Mouse (Mus musculus) induced T-regulatory cell, adult 2 months (primary cell): Measurements from ENCODE around the gene Fam207a.

Experiments
- DNase-seq: peaks from one replicate; pipeline ENCODE4 v3.0.0-alpha.2; 2012; ENCODE audit warnings: low read depth

The Fam207a gene

DNA sequence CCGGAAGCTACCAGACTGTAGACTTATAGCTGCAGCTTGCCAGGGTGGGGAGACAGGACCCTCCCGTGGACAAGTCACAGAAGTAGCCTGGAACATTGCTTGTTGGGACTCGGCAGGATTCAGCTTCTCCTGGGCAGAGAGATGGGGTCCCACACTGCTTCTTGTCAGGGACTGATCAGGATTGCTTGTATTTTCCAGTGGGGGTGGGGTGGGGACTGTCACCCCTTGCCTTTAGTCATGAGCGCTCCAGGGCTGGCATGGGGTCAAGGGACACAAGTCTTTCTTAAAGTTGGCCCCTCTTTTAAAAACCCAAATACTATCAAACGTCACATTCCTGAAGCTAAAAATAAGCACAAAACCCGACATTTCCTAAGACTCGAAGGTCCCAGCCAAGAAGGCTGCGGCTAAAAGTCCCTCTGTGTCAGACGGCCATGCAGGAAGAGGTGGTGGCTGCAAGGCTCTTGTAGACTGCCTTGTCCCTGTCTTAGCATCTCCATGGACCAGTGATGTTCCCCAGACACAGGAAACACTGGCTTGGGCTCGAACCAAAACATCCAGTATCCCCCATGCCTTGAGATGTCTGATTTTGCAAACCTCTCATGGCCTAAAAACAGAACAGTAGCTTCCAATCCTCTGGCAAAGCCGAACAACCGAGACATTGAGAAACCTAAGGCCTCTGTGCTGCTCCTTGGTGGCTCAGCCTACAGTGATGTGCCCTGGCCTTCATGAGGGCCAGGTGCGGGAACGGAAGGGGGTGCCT is 60.2 kb downstream of the Fam207a start:
- DNase-seq, result no peak

DNA sequence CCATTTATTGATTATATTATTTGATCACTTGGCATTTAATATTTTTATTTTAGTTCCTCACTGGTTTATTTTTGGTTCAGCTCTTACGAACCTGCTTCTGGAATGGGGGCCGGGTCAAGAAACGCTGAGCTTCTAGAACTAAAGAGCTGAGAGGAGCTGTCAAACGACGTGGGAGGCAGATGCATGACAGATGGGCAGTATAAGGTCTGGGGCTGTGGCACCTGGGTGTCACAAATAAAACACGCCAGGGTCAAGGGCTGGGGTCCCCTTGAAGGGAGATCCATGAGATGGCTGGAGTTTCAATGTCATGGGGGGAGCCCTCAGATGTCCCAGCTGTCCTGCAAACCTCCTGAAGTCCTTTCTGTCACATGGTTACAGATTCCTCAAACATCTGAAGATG is 60.8 kb downstream of the Fam207a start:
- no peak for DNase-seq

DNA sequence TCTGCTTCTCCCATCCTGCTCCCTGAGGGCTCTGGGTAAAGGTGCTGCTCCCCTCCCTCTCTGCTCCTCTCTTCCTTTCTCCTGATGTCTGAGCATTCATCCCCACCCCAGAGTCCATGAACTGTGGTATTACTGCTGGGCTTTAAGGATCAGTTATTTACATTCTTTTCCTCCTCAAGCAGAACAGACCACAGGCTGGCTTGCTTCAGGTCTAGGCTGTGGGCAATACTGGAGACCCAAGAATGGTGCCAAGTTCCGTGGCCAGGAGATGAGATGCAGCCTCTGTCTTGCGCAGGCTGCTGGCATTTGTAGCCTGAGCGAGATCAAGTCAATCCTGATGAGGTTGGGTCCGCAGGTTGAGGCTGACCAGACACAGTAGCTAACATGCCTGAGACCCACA is 63.8 kb downstream of the Fam207a start:
- no peak for DNase-seq

DNA sequence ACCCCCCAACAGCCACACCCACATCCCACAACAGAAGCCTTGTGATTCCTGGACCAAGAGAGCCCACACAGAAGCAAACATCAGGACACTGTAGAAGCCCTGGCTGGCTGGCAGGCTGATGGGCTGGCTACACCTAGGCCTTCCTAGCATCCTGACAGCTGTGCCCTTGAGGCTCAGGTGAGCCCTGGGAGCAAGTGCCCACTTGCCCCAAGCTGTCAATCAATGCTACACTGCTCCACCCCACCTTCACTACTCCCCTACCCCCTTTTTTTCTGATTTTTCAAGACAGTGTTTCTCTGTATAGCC is 65.5 kb downstream of the Fam207a start:
- DNase-seq, result no peak

DNA sequence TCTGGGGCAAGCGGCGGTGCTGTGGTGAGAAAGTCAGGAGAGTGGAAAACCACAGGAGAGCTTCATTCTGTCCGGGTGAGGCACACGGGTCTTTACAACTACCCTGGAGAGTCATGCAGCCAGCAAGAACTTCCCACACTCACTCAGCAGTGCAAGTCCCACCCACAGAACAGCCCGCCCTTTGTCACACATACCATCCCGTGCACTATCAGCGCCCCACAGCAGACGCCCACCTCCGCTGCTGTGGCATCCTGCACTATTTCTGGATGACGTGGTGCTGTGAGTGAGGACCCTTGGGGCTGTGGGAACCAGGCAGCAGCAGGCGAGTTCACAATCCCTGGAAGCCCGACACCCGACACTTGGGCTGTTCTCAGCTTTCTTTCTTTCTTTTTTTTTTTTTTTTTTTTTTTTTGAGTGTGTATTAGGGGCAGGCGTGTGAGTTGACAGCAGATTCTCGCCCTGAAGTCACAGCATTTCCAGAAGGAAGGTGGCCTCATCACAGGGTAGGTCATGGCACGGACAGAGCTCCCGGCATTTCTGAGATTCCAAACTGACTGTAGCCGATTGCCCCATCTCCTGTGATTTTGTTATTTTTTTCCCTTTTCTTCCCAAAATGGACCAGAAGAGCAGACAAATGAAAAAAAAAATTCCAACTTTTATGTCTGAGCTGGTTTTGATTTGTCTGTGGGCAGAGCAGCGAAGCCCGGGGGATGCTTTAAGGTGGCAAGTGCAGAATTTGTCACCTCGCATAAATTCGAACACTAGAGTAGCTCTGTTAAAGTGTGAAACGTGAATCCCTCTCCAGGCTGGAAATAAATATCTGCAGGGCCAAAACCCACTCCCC is 66.0 kb downstream of the Fam207a start:
- no peak for DNase-seq

DNA sequence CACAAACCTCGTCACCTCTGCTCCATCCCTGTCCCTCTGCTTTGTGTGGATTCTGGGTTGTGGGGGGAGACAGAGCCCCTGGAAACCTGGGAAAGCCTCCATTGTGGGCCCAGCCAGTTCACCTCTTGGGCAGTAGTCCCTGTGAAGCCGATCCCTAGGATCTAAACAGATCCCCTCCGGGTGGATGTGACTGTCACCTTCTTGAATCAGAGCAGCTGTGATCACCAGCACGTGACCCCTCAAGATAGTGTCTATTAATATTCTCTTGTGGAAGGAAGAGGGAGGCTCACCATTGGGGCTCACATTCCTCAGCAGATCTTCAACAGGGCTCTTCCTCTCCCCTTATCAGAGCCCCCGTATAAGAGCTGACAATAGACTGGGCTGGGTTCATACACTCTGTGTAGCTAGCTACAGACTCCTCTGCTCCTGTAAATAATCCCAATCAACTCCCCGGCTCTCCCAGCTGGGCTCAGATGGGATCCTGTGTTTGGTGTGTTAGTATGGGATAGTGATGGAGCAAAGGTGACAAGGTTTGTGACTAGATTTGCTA is 66.8 kb downstream of the Fam207a start:
- DNase-seq, result no peak

DNA sequence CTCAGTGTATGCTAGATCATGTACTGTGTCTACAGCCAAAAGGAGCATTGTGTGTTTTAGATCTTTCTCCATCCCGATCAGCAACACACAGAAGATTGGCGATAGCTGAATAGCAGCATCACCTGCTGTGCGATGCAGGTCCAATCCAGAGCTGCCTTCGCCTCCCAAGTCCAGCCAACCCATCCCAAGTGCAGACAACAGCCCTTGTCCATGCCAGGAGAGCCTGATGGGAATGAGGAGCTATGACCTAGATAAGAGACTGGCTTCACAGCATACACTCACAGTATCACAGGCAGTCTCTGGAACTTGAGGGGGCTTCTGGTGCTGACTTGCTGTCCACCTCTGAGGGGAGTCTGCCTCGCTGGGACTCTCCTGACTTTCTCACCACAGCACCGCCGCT is 67.4 kb downstream of the Fam207a start:
- DNase-seq, result no peak

DNA sequence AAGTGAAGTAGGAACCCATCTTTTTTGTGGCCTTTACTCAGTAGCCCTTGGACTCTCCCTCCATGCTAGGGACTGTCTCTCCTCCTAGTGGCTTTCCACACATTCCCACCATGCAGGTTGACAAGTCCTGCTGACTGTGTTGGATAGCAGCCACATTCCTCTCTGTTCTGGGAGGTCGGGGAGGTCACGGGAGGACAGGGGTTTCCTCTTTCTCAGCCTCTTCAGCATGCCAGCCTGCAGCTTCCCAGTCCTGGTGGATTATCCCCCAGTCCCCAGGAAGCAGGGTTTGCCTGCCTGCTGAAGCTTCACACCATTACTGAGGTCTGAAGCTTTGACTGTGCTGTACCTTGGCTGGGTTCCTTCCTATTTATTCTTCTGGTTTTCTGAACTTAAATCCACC is 67.8 kb downstream of the Fam207a start:
- no peak for DNase-seq

DNA sequence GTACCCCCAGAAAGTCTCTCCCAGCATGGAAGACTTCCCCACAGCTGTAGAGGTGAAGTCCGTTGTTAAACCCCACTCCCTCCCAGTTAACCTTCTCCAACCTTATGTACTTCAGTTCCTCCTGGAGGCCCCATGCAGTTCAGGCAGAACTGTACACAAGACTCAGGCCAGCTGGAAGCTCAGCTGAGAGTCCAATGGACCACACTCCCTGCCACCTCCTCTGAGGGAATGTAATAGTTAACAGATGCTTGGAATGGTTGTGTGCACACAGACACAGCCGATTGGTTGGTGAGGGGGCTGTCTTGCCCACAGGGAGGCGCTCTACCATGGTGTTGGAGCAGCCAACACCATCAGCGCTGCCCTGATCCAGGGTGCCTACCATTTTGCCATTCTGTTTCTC is 73.3 kb downstream of the Fam207a start:
- DNase-seq, result no peak

DNA sequence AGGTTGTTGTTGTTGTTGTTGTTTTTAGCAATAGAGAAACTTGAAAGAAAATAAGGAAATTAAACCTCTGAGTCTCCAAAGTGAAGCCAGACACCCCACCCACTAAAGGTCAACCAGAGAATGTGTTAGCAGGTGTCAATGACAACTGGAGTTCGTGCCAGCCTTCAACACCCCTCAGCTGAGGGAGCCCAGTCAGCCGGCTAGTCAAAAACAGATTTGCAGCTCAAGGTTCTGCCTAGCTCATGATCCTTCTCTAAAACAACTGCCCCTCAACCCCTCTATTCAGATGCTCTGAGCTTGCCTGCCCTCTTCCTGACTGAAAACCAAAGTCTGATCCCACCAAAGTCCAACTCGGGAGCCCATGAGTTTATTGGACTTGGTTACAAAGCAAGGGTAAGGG is 73.8 kb downstream of the Fam207a start:
- no peak for DNase-seq

DNA sequence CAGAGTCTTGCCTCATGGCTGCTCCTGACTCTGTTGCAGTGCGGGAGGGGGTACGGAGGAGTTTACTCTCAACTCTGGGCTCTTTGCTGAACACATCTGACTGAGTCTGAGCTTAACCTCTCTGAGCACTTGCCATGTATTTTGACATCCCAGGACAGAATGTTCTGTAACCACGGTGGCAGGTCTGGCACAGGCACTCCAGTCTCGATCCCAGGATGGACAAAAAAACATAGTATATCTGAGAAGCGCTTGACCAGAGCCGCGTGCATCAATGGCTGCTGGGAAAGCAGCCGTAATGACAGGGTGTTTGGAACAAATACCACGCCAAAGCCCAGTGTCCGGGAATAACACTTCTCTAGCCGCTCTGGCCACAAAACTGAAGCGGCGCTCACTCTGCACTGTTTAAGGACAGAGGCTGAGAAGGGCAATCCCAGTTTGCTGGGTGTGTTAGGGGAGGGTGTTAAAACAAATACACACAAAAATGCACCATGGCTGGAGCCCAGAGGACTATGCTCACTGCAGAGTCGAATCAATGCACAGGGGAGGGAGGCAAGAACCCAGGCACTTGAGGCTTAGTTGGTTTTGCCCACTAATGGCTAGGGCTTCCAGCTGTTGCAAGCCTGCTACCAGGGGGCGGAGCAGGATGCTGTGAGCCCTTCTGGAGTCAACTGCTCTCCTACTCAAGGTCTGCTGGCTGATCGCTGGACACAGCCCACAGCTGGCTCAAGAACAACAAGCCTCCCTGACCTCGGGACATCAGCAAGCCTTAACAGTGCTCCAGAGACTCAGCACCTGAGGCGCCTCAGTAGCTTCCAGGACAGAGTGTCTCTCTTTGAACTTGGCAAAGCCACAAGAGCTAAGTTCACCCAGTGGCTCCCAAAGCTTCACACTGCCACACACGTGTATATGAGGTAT is 74.5 kb downstream of the Fam207a start:
- no peak for DNase-seq

DNA sequence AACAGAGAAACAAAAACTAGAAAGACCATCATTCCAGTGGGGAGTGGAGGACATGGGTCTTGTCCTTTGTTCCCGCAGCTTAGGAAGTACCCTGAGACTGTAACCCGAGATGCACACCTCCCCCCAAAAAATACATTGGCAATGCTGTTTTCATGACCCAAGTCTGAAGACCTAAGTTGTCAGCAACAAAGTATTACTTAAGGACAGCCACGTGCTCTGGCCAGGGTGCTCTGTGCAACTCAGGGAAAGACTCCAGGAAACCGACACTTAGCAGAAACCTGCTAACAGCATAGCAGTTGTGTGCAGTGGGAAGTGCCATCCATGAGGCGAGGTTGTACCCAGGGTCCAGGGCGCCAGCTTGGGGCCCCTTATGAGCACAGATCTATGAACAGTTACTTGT is 75.3 kb downstream of the Fam207a start:
- no peak for DNase-seq

DNA sequence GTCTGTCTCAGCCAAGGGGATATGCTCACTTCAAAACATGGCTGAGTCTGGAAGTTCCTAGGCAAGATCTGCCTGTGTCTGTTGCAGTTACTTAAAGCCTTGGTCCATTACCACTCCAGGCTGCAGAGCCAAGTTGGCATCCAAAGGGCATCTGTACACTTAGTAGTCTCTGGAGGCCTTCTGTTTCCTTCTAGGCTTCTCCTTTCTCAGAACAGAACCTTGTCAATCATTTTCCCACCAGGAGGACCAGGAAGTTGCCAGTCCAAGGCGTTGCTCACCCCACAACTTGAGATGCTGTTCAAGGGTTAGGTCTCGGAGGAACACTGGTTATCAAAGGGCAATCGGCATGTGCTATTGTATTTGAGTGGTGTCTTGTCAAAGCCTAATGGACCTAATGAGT is 76.6 kb downstream of the Fam207a start:
- no peak for DNase-seq

DNA sequence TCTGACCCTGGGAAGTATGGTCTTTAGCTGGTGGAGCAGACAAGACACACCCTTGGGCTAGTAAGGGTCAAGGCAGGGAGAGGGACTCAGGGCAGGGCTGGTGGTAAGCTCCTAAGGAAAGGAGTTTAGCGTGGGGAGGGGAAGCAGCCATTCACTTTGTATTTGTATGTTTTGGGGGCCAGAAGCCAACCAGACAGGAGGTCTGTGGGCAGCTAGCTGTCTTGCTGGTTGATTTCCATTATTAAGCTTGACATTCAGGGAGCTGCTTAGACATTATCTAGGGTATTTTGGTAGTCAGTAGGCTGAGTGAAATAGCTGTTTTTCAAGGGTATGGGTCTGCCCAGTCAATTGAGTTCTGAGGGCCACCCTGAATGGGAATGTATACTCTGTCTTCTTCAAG is 77.6 kb downstream of the Fam207a start:
- no peak for DNase-seq
